Mouse (Mus musculus): ENCODE results near the gene Snx9. TPM values are rescaled to one million over a fixed set of nuclear protein-coding genes. Genes with fewer than 3 reads are reported as not detected.

Snx9 gene
- polyA plus RNA-seq, 1 experiment, result 24.7 TPM

- H3K36me3 ChIP-seq (ENCODE audit: control insufficient read depth, insufficient read depth), result no peaks in the 10 kb centered on the region
- no peak overlapping the region for H3ac ChIP-seq (ENCODE audit: control insufficient read depth, insufficient read length)
- H3K4me2 ChIP-seq (ENCODE audit: low read depth), result no peak overlapping the region
- no peak overlapping the region for H3K4me3 ChIP-seq
- H3K27me3 ChIP-seq (ENCODE audit: control insufficient read depth, insufficient read depth, insufficient read length), result no peaks in the 10 kb centered on the region
- no peak for TF ChIP-seq TCF3 (IDR thresholded peaks at IDR 0.05; ENCODE audit: insufficient read length, low read depth)
- TF ChIP-seq REST (IDR thresholded peaks at IDR 0.05; ENCODE audit: insufficient read depth, insufficient read length), result no peak
- TF ChIP-seq POLR2AphosphoS2 (IDR thresholded peaks at IDR 0.05; ENCODE audit: insufficient read length, low read depth), result no peak
- TF ChIP-seq MAX (IDR thresholded peaks at IDR 0.05; ENCODE audit: low read depth), result no peak
- TF ChIP-seq CEBPB (IDR thresholded peaks at IDR 0.05; ENCODE audit: insufficient read depth, poor library complexity, severe bottlenecking), result no peak
- TF ChIP-seq MYOD1 (IDR thresholded peaks at IDR 0.05; ENCODE audit: control insufficient read depth in 1 of 3, insufficient read length in 2 of 3, low read depth in 2 of 3), result no peak
- TF ChIP-seq TCF12 (IDR thresholded peaks at IDR 0.05; ENCODE audit: insufficient read depth, poor library complexity, severe bottlenecking), result no peak
- no peak for TF ChIP-seq E2F4 (IDR thresholded peaks at IDR 0.05; ENCODE audit: insufficient read depth)
- TF ChIP-seq USF1 (IDR thresholded peaks at IDR 0.05; ENCODE audit: low read depth), result no peak
- TF ChIP-seq POLR2A (IDR thresholded peaks at IDR 0.05; ENCODE audit: insufficient read length, low read depth), result no peak
- TF ChIP-seq SRF (IDR thresholded peaks at IDR 0.05; ENCODE audit: control insufficient read depth, insufficient read length, low read depth), result no peak
- no peak for TF ChIP-seq MYOG (IDR thresholded peaks at IDR 0.05; ENCODE audit: control insufficient read depth in 1 of 3, insufficient read depth in 1 of 3, insufficient read length in 2 of 3, low read depth in 2 of 3)
- H3K79me2 ChIP-seq (ENCODE audit: control insufficient read depth, insufficient read depth), result peaks cover 75% of the 10 kb centered on the region
These were observed 33.4 kb downstream of the Snx9 start for GRCm38 (mm10) chr17:5874565-5874964.

DNA sequence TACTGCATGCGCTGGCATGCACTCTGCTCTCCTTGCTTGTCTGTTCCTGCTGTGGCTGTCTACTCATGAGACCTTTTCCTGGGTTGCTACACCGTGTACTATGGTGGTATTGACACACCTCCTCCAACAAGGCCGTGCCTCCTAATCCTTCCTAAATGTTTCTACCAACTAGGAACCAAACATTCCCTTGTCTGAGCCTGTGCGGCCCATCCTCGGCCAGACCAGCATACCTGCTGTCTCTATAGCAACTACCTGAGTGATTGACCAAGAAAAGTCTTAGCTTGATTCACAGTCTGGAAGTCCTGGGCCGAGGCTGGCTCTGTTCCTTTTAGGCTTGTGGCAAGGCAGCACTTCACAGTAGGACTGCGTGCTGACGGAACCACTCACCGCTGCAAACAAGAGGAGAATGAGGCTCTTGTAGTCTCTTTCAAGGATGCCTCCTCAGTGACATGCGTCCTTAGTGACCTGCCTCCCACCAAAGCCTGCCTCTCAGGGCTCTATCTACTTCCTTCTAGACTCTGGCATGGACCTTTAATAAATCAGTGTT lies 36.6 kb downstream of the Snx9 start:
- Histone ChIP-seq H3K4me3 (no peak overlapping the region), H3K36me3 (ENCODE audit: control insufficient read depth, insufficient read depth) (no peaks in the 10 kb centered on the region), H3K27me3 (ENCODE audit: control insufficient read depth, insufficient read depth, insufficient read length) (no peaks in the 10 kb centered on the region), H3K79me2 (ENCODE audit: control insufficient read depth, insufficient read depth) (peaks cover 52% of the 10 kb centered on the region), H3K4me2 (ENCODE audit: low read depth) (no peak overlapping the region), H3ac (ENCODE audit: control insufficient read depth, insufficient read length) (no peak overlapping the region)
- TF ChIP-seq SRF (IDR thresholded peaks at IDR 0.05; ENCODE audit: control insufficient read depth, insufficient read length, low read depth) (no peak), MYOD1 (IDR thresholded peaks at IDR 0.05; ENCODE audit: control insufficient read depth in 1 of 3, insufficient read length in 2 of 3, low read depth in 2 of 3) (no peak), MAX (IDR thresholded peaks at IDR 0.05; ENCODE audit: low read depth) (no peak), TCF12 (IDR thresholded peaks at IDR 0.05; ENCODE audit: insufficient read depth, poor library complexity, severe bottlenecking) (no peak), USF1 (IDR thresholded peaks at IDR 0.05; ENCODE audit: low read depth) (no peak), TCF3 (IDR thresholded peaks at IDR 0.05; ENCODE audit: insufficient read length, low read depth) (no peak), POLR2A (IDR thresholded peaks at IDR 0.05; ENCODE audit: insufficient read length, low read depth) (no peak), REST (IDR thresholded peaks at IDR 0.05; ENCODE audit: insufficient read depth, insufficient read length) (no peak), MYOG (IDR thresholded peaks at IDR 0.05; ENCODE audit: control insufficient read depth in 1 of 3, insufficient read depth in 1 of 3, insufficient read length in 2 of 3, low read depth in 2 of 3) (no peak), POLR2AphosphoS2 (IDR thresholded peaks at IDR 0.05; ENCODE audit: insufficient read length, low read depth) (no peak), E2F4 (IDR thresholded peaks at IDR 0.05; ENCODE audit: insufficient read depth) (no peak), CEBPB (IDR thresholded peaks at IDR 0.05; ENCODE audit: insufficient read depth, poor library complexity, severe bottlenecking) (no peak)

DNA sequence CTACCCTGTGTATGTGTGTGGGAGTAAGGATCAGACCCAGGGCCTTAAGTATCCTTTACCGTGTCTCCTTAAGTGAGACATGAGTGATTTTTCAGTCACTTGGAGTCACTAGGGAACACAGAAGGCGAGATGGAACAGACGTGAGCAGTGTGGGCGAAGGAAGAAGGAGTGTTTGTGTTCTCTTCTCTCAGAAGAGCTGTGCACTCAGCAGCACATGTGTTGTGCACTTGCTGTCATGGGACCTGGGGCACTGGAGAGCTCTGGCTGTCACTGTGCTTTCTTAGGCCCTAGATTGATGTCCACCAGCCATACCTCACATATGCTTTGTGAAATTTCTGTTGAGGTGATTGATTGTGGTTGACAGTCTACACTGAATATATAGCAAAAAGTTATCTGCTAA lies 37.7 kb downstream of the Snx9 start:
- H3K36me3 ChIP-seq (ENCODE audit: control insufficient read depth, insufficient read depth), result no peaks in the 10 kb centered on the region
- TF ChIP-seq TCF3 (IDR thresholded peaks at IDR 0.05; ENCODE audit: insufficient read length, low read depth) (no peak), MYOG (IDR thresholded peaks at IDR 0.05; ENCODE audit: control insufficient read depth in 1 of 3, insufficient read depth in 1 of 3, insufficient read length in 2 of 3, low read depth in 2 of 3) (no peak), SRF (IDR thresholded peaks at IDR 0.05; ENCODE audit: control insufficient read depth, insufficient read length, low read depth) (no peak), TCF12 (IDR thresholded peaks at IDR 0.05; ENCODE audit: insufficient read depth, poor library complexity, severe bottlenecking) (no peak), MAX (IDR thresholded peaks at IDR 0.05; ENCODE audit: low read depth) (no peak), POLR2A (IDR thresholded peaks at IDR 0.05; ENCODE audit: insufficient read length, low read depth) (no peak), REST (IDR thresholded peaks at IDR 0.05; ENCODE audit: insufficient read depth, insufficient read length) (no peak), MYOD1 (IDR thresholded peaks at IDR 0.05; ENCODE audit: control insufficient read depth in 1 of 3, insufficient read length in 2 of 3, low read depth in 2 of 3) (no peak), E2F4 (IDR thresholded peaks at IDR 0.05; ENCODE audit: insufficient read depth) (no peak), USF1 (IDR thresholded peaks at IDR 0.05; ENCODE audit: low read depth) (no peak), CEBPB (IDR thresholded peaks at IDR 0.05; ENCODE audit: insufficient read depth, poor library complexity, severe bottlenecking) (no peak), POLR2AphosphoS2 (IDR thresholded peaks at IDR 0.05; ENCODE audit: insufficient read length, low read depth) (no peak)
- no peak overlapping the region for H3K4me2 ChIP-seq (ENCODE audit: low read depth)
- H3K4me3 ChIP-seq, result no peak overlapping the region
- H3K27me3 ChIP-seq (ENCODE audit: control insufficient read depth, insufficient read depth, insufficient read length), result no peaks in the 10 kb centered on the region
- no peak overlapping the region for H3ac ChIP-seq (ENCODE audit: control insufficient read depth, insufficient read length)
- H3K79me2 ChIP-seq (ENCODE audit: control insufficient read depth, insufficient read depth), result peaks cover 48% of the 10 kb centered on the region

GRCm38 (mm10) chr17:5885474-5885873 lies 44.3 kb downstream of the Snx9 start:
- Histone ChIP-seq H3K4me3 (no peak overlapping the region), H3K79me2 (ENCODE audit: control insufficient read depth, insufficient read depth) (peaks cover 4% of the 10 kb centered on the region), H3K36me3 (ENCODE audit: control insufficient read depth, insufficient read depth) (no peaks in the 10 kb centered on the region), H3K4me2 (ENCODE audit: low read depth) (no peak overlapping the region), H3ac (ENCODE audit: control insufficient read depth, insufficient read length) (no peak overlapping the region), H3K27me3 (ENCODE audit: control insufficient read depth, insufficient read depth, insufficient read length) (no peaks in the 10 kb centered on the region)
- no peak for TF ChIP-seq SRF (IDR thresholded peaks at IDR 0.05; ENCODE audit: control insufficient read depth, insufficient read length, low read depth)
- TF ChIP-seq REST (IDR thresholded peaks at IDR 0.05; ENCODE audit: insufficient read depth, insufficient read length), result no peak
- no peak for TF ChIP-seq MYOG (IDR thresholded peaks at IDR 0.05; ENCODE audit: control insufficient read depth in 1 of 3, insufficient read depth in 1 of 3, insufficient read length in 2 of 3, low read depth in 2 of 3)
- TF ChIP-seq POLR2A (IDR thresholded peaks at IDR 0.05; ENCODE audit: insufficient read length, low read depth), result no peak
- no peak for TF ChIP-seq POLR2AphosphoS2 (IDR thresholded peaks at IDR 0.05; ENCODE audit: insufficient read length, low read depth)
- no peak for TF ChIP-seq TCF3 (IDR thresholded peaks at IDR 0.05; ENCODE audit: insufficient read length, low read depth)

Measured in myocyte (in vitro differentiated cells).